Mouse (Mus musculus): ENCODE results near the gene AA986860.

Gene AA986860

GRCm38 (mm10) chr1:130779867-130780266 lies 48.1 kb downstream of the AA986860 start:
- no peak for DNase-seq

GRCm38 (mm10) chr1:130784054-130784453 lies 52.3 kb downstream of the AA986860 start:
- peak; percentile 55 to 62 for DNase-seq

GRCm38 (mm10) chr1:130787001-130787400 lies 55.2 kb downstream of the AA986860 start:
- DNase-seq, result peak; percentile 41 to 52

GRCm38 (mm10) chr1:130789512-130790451 lies 58.0 kb downstream of the AA986860 start:
- no peak for DNase-seq
